Mouse (Mus musculus) T-helper 2 cell (primary cell): ENCODE data around the gene Teddm2.

ENCODE experiments used
- in situ Hi-C: fragments of 300-600 bp; cut with MboI, MseI; formaldehyde crosslinking; loops from one replicate; pipeline ENCODE4 v1.15.1; 2025; ENCODE audit warnings: high pct_unique_total_duplicates

Teddm2 gene

DNA sequence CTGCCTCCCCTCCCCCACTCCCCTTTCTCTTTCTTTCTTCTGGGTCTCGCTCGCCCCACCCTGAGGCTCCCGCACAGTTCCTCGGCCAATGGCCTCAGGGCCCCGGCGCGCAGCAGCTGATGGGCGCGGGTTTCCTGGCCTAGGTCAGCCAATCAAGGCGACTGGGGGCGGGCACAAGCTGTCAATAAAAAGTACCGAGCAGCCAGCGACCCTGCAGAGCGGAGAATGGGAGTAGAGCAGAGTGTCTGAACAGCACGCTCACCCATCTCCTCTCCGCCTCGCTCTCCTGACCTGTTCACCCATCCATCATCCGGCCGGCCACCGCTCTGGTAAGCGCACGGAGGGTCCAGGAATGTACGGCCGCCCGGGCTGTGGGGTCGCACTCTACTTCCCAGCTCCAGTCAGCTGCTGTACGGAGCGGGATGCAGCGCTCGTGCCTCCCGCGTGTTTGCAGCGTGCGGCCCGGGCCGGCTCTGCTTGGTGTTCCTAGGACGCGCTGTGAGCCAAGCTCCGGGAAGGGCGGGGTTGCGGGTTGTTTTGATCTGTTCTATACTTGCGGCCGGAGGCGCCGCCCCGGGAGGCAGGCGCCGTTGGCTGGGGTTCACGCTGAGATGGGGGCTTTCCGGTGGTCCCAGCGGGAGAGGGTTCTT, at the start of gene Teddm2, which contains the start of gene Glul:
Gene Teddm2 (minus strand): TSS at position 498 of the 650 bp plus-strand sequence.
Gene Glul (plus strand): TSS at position 214 of the 650 bp plus-strand sequence.
- in situ Hi-C loops = loop anchor here (25.0 kb wide), 1 partner anchor 812 kb away; no protein-coding TSS in a partner anchor

DNA sequence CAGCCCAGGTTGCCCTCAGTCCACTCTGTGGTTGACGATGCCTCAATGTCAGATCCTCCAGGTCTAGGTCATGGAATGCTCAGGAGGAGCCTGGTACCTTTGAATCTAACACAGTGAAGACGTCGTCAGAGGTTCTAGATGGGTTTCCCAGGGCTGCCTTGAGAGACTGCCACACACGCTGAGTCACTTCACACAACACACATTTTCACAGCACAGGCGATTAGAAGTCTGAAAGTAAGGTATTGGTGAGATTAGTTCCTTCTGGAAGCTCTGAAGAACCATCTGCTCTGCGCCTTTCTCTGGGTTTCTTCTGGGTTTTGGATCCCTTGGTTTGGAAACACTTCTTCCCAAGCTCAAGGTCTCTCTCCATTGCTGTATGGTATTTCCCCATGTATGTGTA, 47.8 kb upstream of the Teddm2 start:
- in situ Hi-C loops = loop anchor here (25.0 kb wide), 1 partner anchor 539 kb away; no protein-coding TSS in a partner anchor

DNA sequence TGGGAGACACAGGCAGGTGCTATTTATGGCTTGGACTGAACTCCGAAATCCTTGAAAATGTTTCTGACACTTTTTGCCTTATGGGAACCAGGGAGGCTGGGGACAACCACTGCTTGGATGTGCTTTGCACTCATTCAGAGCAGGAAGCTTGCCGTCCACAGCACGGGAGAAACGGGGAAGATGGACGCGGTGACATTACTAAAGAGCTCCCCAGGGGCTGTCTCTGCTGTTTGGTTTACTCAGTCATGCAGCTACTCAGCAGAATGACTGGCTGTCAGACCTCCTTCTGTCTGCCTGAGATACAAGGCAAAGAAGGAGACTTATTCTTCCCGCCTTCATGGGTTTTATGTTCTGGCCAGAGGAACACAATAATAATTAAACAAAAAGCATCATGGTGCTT, 46.9 kb upstream of the Teddm2 start:
- in situ Hi-C loops = loop anchor here (25.0 kb wide), 1 partner anchor 540 kb away; no protein-coding TSS in a partner anchor

DNA sequence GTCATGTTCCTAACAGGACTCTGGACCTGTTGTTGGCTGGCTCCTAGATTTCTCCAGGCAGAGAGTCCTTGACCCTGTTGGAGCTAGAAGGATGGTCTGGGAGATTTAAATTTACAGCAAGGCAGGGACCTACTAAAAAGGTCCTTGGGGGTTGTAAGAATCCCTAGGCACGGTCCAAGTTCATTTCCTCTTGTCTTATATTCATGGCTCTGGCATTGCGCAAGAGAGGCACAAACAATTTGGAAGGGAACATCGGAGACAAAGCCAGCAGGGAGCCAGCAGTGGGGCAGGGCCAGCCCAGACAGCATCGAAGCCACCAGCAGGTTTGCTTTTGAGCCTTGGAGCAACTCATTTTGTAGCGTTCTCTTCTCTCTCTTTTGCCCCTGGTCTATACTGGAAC, 45.2 kb upstream of the Teddm2 start:
- in situ Hi-C loops = loop anchor here (25.0 kb wide), 1 partner anchor 542 kb away; no protein-coding TSS in a partner anchor

DNA sequence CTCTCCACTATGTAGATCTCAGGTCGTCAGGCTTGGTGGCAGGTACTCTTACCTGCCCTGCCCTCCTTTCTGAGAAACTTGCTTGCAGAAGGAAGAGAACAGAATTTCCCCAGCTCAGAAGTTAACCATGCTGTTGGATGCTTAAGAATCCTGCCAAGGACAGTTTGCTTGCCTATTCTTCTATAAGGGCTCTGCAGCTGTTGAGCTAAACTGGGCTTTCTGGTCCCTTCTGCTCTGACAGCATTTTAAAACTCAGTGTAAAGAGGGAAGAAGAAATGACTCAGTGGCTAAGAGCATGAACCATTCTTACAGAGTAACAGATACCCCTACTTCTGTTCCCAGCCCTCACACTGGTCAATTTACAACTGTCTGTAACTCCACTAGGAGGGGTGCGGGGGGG, 41.0 kb upstream of the Teddm2 start:
- in situ Hi-C loops = loop anchor here (25.0 kb wide), 1 partner anchor 546 kb away; no protein-coding TSS in a partner anchor

DNA sequence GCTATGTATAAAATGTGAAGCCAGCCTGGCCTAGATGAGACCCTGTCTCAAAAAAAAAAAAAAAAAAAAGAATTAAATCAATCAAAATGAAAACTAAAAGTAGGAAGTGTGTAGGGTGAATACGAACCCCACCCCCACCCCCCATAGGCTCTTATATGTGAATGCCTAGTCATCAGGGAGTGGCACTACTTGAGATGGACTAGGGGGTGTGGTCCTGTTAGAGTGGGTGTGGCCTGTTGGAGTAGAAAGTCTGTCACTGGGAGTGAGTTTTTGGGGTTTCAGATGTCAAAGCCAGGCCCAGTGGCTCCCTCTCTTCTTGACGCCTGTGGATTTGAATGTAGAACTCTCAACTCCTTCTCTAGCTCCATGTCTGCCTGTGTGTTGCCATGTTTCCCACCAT, 37.0 kb upstream of the Teddm2 start:
- in situ Hi-C loops = loop anchor here (25.0 kb wide), 1 partner anchor 550 kb away; no protein-coding TSS in a partner anchor

DNA sequence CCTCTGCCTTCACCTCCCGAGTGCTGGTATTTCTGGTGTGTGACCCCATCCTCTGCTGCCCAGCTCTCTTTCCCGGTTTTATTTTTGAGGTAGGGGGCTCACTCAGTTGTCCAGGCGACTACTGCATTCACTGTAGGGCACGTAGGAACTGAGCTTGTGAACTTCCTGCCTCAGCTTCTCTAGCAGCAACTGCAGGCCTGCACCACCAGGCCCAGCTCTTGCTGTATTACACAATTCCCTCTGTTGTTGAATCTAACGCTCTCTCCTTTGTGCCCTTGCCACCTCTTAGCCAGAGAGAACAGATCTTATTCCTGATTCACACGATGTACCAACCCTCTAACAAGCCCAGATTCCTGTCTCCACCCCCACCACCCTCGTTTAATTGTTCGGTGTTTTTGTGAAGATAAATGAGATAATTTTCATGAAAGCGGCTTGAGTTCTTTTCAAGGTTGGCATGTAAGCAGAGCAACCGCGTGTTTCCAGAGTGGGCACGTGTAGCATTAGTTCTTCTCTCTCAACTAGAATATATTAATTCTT, 35.9 kb upstream of the Teddm2 start:
- in situ Hi-C loops = loop anchor here (25.0 kb wide), 1 partner anchor 551 kb away; no protein-coding TSS in a partner anchor

DNA sequence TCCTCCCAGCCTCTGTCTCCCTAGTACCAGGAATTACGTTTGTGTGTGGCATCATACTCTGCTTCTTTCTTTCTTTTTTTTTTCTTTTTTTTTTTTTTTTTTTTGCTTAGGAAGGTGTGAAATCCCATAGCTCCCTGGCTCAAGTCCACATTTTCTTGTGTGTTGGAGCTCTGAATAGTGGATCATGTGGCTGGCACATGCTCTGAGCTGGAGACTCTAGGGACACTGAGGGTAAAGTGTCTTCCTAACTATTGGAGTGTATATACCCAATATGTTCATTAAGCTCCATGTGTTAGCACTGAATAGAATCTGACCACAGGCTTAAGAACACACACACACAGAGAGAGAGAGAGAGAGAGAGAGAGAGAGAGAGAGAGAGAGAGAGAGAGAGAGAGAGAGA, 33.7 kb upstream of the Teddm2 start:
- in situ Hi-C loops = loop anchor here (25.0 kb wide), 1 partner anchor 554 kb away; no protein-coding TSS in a partner anchor

DNA sequence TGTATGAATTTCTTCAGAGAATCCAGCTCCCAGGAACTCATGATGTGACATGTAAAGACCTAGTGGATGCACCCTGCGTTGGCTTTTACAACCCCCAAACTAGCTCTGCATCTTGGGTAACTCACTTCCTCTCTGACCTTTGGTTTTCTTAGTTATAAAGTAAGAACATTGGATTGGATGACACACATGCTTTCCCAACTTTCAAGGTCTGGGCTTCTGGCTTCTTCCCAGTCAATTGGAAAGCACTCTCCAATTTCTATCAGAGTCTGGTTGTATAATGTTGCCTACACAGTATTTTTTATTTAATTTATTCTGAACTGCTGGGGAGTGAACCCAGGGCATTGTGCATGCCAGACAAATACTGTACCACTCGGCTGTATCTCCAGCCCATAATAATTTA, 30.4 kb upstream of the Teddm2 start:
- in situ Hi-C loops = loop anchor here (25.0 kb wide), 1 partner anchor 557 kb away; no protein-coding TSS in a partner anchor

DNA sequence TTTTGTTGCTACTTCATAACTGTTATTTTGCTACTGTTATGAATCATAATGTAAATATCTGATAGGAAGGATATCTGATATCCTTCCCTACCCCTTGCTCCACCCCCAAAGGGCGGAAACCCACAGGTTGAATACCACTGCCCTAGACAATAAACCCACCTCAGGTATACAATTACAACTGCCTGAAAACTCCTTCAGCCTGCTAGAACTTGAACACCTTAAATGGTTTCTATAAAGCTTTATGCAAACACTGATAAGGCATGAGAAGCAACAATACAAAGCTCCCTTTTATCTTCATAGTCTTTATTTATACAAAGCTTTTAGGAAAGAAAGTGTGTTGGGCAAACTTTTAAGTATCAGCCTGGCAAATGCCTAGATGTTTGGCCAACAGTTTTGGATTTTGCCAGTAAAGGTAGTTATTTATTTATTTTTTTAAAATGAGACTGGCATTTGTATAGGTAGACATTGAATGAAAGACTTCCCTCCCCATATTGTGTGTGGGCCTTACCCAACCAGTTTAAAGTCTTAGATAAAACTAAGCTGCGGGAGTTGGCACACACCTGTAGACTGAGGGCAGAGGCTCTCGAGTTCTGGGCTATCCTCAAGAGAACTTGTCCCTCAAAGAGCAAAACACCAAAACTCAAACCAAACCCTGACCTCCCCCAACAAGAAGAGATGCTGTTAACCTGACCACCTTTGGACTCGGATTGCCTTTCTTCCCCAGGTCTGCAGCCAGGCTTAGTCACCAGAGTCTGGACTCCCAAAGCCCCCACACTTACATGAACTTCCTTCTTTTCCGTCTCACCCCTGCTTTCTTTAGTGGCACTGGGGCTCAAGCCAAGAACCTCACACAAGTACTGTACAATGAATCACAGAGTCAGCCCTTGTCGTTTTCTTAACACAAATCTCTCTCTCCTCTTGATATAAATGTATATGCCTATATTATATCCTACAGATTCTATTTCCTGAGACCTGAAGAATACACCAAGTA, 24.7 kb upstream of the Teddm2 start:
- in situ Hi-C loops = loop anchor here (25.0 kb wide), 1 partner anchor 563 kb away; no protein-coding TSS in a partner anchor

DNA sequence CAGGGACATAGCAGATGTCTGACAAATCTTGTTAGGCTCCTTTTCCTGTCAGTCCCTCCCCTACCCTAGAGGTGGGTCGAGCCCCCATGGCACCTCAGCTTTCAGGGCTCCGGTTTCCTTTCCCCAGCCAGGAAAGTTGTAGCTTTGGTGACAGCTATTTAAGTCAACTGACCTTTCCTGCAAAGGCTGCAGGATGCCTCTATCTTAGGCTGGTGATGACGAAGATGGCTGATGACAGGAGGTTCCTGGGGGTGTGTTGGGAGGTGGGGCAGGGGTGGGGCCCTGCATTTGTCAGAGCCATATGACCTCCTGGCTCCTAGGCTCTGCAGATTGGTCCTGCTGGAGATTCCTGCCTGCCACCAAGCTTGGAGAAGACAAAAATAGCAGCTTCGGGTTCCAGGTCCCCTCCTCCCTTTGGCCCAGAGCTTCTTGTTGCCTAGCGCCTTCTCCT, 22.6 kb upstream of the Teddm2 start:
- in situ Hi-C loops = no loop called here

DNA sequence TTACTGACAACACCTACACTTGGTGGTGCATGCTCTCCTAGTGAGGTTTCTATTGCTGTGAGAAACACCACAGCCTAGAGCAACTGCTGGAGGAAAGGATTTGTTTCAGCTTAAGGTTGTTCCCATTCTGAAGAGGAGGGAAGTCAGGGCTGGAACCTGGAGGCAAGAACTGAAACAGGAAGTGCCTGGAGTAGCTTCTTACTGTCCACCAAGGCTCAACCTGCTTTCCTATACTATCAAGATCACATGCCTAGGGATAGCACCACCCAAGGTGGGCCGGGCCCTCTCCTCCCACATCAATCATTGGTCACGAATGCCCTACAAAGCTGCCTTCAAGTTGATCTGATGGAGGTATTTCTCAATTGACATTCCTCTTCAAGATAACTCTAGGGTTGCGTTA, 21.6 kb upstream of the Teddm2 start:
- in situ Hi-C loops = no loop called here

DNA sequence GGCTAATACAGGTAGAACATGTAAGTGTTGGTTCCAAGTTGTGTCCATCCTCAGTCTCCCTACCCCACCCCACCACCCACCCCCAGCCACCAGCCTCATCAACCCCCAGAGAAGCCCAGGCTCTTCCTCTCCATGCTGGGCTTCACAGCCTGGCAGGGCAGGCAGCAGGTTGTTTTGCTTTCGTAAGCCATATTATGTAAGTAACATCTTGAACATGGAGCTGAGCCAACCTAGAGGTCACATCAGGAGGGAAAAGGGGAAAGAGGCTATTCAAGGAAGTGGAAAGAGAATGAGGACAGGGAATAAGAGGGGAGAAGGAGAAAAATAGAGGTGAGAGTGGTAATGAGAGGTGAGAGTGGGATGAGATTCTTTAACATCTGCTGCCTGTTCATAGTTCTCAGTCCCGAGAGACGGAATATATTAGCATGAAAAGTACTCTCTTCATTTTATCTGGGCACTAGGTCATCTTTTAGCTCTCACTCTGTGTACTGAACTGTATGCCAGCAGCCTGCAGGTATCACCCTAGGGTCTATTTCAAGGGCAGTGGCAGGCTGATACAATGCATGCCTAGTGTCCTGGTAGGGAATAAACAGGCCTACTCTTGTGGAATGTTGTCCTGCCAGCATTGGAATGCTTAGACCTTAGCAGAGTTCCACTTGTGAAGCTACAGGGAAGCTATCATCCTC, 18.6 kb upstream of the Teddm2 start:
- in situ Hi-C loops = no loop called here

DNA sequence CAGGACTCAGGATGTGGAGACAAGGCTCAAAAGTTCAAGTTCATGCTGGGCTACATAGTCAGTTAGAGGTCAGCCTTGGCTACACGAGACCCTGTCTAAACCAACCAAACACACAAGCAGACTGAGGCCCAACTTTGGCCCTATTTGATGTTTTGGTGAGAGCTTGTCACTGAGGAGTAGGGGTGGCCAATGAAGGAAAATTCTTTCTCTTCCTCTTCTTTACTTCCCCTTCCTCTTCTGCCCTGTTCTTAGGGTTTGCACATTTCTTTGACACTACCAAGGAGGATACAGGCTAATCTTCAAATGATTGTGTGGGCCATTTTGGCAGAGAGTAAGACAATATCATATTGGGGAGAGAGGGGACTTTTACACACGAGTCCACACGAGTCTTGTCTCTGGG, 13.8 kb upstream of the Teddm2 start:
- in situ Hi-C loops = no loop called here

DNA sequence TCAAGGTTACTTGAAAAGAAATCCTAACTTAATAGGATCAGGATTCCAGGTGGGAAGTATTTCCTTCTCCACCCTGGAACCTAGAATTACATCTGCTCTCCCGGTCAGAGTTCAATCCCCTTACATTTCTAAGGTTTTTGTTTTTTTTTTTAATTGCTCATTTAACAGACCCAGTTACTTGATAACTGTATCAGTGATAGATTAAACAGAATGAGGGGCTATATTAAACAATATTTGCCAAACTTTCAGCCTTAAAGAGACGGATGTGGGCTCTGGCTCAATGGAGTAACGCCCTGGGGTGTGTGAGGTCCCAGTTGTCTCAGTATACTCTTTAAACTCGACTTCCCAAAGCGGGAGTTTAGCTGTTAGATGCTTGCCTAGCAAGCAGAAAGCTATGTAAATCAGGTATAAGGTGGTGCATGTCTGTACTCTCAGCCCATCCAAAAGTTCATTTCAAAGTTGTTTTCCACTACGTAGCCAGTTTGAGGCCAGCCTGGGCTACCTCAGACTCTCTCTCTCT, 11.3 kb upstream of the Teddm2 start:
- in situ Hi-C loops = no loop called here

DNA sequence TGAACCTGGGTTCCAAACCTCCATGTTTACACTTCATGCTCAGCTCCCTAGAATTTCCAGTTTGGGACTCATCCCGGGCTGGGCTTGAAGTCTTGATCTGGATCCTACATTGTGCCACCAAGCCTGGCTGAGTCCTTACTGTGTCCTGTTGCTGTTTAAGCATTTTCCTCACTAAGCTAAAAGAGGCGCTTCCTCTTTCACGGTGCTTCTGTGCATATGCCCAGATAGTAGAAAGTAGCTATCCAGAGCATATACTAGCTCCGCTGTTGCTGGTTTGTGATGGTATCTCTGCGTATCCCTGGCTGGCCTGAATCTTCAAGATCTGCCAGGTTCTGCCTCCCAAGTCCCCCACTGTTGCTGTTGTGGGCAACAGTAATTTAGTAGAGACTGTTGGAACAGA, 10.4 kb upstream of the Teddm2 start:
- in situ Hi-C loops = no loop called here

DNA sequence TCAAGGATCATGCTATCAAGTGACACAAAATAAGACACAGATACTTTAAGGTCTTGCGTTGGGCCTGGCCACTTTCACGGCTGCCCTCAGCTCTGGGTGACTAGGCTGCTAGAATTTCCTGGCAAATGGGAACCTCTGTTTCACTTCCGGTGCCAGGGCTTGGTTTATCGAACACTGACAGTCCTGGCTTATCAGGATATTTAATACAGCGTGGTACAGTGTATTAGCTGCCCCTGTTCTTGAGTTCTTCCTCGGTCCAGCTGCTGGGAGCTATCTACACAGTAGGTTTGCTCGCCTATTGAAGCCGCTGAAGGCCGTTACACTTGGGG, 9.9 kb upstream of the Teddm2 start:
- in situ Hi-C loops = no loop called here

DNA sequence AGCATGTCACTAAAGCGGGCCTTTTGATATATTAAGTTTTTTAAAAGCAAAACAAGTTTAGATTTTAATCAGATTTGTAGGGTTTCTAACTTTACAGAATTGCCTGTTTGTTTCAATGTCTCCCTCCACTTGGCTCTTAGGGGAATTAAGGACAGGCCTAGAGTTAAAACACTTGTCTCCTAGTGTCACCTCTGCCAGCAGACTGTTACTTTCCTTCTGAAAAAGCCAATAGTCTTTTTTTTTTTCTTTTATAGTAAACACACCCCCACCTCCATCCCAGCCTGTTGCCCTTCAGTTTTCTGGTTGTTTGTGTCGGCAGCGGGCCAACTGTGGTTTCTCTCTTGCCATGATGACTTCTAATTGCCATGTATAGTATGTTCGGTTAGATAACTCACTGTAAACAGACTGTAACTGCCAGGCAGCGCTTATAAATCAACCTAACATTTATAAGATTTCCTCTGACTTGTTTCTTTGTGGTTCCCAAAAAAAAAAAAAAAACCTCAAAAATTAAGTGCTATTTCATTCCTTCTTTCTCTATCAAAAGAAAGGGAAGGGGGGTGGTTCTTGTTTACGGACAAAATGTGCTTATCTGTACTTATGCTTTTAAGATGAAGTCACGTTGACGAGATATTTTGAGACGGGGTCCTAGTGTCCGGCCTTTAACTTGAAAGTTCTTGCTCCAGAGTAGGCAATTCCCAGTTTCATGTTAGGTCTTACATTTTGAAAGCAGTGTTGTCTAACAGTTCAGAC, 9.4 kb upstream of the Teddm2 start:
- in situ Hi-C loops = no loop called here

DNA sequence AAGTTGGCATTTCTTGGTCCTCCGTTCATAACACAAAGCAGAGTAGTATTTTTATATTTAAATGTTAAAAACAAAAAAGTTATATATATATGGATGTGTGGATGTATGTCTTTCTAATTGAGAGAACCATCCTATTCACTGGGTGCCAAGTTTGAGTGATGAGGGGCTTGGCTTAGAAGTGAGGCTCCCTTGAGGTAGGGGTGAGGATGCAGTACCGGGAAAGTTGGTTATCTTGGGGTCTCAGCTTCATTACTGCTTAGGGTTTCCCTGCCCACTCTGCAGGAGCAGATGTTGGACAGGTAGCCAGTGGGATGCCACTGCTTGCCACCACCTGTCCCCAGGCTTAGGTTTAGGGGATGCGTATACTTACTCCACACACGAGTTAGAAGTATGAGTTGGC, 8.7 kb upstream of the Teddm2 start:
- in situ Hi-C loops = no loop called here

DNA sequence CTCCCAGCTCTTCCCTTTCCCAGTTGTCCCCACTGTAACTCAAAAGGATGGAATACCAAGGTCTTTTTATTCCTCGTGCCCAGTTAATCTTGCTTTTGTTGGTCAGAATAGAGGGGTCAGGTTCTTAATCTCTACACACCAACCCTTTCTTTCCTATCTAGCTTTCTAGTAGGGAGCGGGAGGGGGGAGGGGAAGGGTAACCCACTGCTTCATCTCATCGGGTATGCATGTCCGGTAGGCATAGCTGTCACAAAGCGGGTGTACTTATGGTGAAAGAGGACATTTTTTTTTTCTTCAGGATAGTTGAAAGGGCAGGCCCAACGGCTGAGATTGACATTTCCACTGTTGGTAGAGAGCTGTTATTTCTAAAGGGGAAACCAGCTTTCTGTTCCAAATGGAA, 8.2 kb upstream of the Teddm2 start:
- in situ Hi-C loops = no loop called here
